Mouse (Mus musculus): ENCODE measurements around the gene Art4.
A peak's percentile ranks its signal among the peaks of the same experiment; 100 is the strongest.

Gene Art4

GRCm38 (mm10) chr6:136821086-136821485 is 36.4 kb downstream of the Art4 start:
- no peak for DNase-seq

GRCm38 (mm10) chr6:136820381-136820780 is 37.2 kb downstream of the Art4 start:
- DNase-seq = no peak

DNA sequence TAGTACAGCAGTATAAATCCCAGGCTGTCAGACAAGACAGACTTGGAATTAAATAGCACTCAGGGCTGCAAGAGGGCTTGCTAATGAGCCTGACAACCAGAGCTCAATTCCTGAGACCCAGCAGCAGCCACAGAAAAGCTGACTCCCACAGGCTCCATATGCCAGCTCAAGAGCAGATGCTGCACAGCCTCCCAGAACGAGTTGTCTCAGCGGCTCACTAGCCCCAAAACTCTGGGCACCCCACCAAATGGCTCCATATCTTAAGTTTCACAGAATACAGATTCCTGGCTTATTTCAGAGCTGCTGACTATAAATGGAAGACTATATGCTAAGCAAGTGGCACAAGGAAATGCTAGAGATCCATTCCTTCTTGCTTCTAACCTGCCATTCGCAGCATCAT is 40.0 kb downstream of the Art4 start:
- no peak for DNase-seq

DNA sequence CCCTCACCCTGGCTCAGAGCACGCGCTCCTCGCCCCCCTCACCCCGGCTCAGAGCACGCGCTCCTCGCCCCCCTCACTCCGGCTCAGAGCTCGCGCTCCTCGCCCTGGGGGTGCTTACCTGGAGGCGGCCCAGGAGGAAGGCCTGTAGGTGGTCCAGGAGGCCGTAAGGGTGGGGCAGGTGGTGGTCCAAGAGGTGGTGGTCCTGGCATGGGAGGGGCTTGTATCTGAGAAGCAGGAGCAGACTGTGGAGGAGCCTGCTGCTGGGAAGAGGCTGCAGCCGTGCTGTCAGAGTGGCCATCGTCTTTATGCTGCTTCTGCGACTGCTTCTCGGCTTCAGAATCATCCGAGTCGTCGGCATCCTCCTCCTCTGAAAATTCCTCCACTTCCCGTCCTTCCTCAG is 40.7 kb downstream of the Art4 start:
- DNase-seq = no peak

GRCm38 (mm10) chr6:136815381-136815780 is 42.2 kb downstream of the Art4 start:
- DNase-seq = no peak

- DNase-seq = no peak
These were observed 44.4 kb downstream of the Art4 start for GRCm38 (mm10) chr6:136813117-136813516.

- no peak for DNase-seq
These were observed 46.3 kb downstream of the Art4 start for GRCm38 (mm10) chr6:136811196-136811595.

DNA sequence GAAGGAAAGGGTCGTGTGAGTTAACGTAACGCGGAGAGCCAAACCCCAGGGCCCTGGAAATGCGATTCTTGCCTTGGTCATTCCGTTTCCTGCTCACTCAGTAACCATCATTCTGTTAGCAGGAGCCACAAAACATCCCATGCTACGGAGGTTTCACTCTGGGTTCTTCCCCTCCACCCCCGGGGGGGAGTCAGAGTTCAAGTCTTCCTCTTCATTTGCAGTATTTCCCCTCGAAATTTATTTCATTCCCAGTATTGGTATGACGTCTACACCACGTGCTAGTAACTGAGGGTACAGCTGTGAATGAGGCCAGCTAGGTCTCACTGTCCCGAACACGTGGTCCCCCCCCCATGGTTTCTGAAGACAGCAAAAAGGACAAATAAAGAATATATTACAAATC is 47.9 kb downstream of the Art4 start:
- no peak for DNase-seq

GRCm38 (mm10) chr6:136809077-136809476 is 48.5 kb downstream of the Art4 start:
- DNase-seq = no peak

DNA sequence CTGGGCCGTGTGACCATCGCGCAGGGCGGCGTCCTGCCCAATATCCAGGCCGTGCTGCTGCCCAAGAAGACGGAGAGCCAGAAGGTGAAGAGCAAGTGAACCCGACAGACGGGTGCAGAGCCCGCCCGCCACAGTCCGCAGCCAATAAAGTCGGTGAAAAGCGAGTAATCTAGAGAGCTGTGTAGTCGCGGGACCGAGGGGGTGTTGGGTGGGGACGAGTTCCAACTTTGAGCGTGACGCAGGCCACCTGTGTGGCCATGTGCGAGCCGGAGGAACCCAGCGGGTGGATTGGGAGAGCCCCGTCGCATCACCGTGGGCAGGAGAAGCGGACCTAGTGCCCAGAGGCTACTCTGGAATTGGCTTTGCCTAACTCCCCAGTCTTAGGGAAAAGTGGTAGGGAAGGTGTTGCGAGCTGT is 48.9 kb downstream of the Art4 start:
- no peak for DNase-seq

DNA sequence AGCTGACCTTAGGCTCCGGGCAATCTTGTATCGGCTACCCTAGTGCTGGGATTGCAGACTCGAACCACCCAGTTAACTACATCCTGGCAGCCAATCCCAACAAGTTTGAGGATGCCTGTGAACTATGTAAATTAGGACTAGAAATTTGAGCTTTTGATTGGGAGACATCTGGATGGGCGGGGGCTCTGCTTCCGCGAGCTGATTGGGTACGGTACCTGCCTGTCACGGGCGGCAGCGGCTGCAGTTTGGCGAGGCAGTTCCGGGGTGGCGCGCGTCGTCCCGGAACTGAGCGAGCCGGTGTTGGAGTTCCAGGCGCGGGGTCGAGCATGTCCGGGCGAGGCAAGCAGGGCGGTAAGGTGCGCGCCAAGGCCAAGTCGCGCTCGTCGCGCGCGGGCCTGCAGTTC is 49.5 kb downstream of the Art4 start, which contains the start of gene H2afj:
Gene H2afj (plus strand): TSS at position 231 of the 404 bp plus-strand sequence.
- peak; percentile 99 for DNase-seq

DNA sequence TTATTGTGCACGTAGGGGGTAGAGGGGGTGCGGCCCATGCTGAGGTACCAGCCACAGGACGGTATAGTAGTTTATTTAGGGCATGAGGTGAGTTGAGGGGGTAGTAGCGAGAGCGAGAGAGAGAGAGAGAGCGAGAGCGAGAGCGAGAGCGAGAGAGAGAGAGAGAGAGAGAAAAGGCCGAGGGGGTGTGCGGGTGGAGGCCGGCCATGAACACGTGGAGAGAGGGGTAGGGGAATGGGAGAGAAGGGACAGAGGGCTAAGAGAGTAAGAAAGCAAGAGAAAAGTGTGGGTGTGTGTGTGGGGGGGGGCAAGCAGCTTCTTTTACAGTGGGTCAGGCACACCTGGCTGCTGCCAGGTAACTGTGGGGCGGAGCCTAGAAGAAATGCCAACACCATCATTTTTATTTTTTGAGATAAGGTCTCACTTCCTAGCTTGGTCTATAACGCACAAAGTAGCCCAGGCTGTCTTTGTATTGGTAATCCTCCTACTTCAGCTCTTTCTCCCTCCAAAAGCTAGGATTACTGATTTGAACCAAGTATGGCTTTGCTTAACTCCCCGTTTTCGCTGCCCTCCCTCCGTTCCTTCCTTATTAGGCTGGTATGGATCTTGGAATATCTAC is 50.0 kb downstream of the Art4 start:
- no peak for DNase-seq

DNA sequence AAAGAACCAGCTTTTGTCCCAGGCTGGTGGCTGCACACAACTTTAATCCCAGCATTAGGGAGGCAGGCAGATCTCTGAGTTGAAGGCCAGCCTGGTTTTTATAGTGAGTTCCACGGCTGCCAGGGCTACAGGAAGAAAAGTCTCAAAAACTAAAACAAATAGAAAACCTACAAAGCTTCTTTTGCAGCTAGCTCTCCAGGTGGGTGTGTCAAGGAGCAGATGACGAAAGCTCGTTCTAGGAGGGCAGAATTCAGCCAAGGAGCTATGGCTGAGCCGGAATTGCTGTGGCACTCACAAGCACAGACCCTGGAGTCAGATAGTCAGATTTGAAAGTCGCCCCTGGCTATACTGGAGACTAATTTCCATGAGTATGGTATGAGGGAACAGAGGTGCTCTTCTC is 50.7 kb downstream of the Art4 start:
- DNase-seq = no peak

DNA sequence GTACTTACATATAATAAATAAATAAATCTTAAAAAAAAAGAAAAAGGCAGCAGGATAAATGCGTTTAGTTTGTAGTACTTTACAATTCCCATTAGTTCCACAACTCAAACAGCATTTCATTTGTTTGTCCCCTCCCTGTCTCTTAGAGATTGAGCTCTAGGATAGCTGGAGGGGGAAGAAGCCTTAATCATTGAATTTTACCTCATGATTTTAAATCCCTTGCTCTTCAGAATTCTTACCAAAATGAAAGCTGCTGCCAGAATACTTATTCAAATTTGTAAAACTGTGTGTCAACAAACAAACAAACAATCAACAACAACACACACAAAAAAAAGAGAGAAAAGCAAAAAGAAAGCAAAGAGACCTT is 52.1 kb downstream of the Art4 start:
- no peak for DNase-seq

DNA sequence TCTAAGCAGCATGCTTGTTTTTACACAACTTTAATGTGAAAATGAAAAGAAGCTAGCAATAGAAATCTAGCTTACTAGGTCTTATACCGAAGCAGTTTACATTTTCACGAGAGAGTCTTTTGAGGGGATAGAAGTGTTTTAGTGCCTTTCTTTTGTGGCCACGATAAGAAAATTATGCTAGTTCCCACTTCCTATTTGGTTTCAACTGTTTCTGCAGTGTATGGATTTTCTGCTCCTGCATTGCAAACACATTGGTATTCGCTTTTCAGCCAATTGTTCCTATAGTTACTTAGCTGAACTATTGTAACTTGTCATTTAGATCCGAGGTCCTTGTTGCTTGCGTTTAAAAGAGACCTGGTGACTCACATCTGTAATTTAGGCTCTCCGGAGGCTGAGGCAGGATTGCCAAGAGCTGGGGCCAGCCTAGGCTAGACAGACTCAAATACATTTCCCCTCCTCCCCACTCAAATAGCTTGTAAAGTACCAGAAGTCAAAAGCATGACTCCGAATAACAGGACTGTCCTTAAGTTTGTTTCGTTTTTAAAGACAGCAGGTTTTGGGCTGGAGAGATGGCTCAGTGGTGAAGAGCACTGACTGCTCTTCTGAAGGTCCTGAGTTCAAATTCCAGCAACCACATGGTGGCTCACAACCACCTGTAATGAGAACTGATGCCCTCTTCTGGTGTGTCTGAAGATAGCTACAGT is 52.7 kb downstream of the Art4 start:
- no peak for DNase-seq

- peak; percentile 96 to 98 for DNase-seq
These were observed 53.5 kb downstream of the Art4 start, which contains the start of gene Hist4h4 for GRCm38 (mm10) chr6:136803739-136804633. TSS of gene Hist4h4 (minus strand) at chr6:136804415.

DNA sequence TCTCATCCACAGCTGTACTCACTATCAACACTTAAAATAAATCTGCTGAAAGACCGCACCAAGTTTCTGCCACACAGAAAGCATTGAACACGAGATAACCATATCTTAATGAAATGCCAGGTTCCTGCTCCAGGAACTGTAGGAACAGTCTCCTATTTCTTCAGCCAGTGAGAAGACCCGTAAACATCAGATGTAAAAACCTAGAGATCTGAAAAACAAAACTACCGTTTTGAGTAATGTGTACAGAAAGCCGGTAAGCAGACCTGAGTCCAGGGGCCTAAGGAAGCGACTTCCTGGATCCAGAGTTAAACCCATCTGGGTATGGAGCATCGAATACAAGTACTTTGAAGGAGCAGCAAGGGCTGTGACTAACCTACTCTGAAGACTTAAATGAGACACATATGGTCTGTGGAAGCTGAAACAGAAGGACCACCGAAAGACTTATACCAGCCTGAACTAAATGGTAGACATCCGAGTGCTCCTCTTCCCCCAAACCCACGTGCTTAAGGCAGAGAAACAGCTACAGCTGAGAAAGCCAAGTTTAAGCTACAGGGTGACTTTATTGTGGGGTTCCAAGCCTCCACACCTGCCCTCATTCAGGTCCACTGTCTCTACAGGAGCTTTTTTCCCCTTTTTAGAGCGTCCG is 54.3 kb downstream of the Art4 start:
- no peak for DNase-seq

GRCm38 (mm10) chr6:136801274-136801673 is 56.3 kb downstream of the Art4 start:
- DNase-seq = no peak

- no peak for DNase-seq
These were observed 56.8 kb downstream of the Art4 start for GRCm38 (mm10) chr6:136800710-136801109.
